Mouse (Mus musculus) lung, adult 2 months (tissue): ENCODE measurements around the gene Dlgap1. TPM values are rescaled to one million over a fixed set of nuclear protein-coding genes. Genes with fewer than 3 reads are reported as not detected.

Experiments used
- DNase-seq: peaks from one replicate; pipeline ENCODE4 v3.0.0; 2022
- H3K4me1 ChIP-seq: fragments of 200-500 bp; 2 replicates; pipeline ENCODE4 v1.6.1; 2011; ENCODE audit warnings: low read length; ENCODE audit not compliant: control insufficient read depth, insufficient read depth
- H3K4me3 ChIP-seq: fragments of 200-500 bp; replicated peaks from 2 replicates; pipeline ENCODE3; 2011; ENCODE audit warnings: low read depth, mild to moderate bottlenecking, control low read depth, low read length; ENCODE audit errors: extremely low read depth
- CTCF ChIP-seq: fragments of 200-500 bp; IDR thresholded peaks from 2 replicates; pipeline ENCODE4 v1.5.1; 2011; ENCODE audit warnings: mild to moderate bottlenecking, low read length, control low read depth; ENCODE audit not compliant: insufficient read depth
- POLR2A ChIP-seq: fragments of 200-500 bp; IDR thresholded peaks from 2 replicates; pipeline ENCODE4 v1.6.1; 2011; ENCODE audit warnings: low read depth, mild to moderate bottlenecking, control low read depth, low read length, borderline replicate concordance; ENCODE audit errors: extremely low read depth
- WGBS: fragments of 180-500 bp; shearing (Covaris S2); methylation state at CpG from one replicate; pipeline ENCODE4 v1.1.7; 2018; 5-methylcytosine and 5-hydroxymethylcytosine counted together
- polyA plus RNA-seq: library from polyadenylated mRNA; depleted of rRNA; stranded (reverse); fragments of >200 nt; gene quantifications from 2 replicates; pipeline ENCODE4 v1.2.3, GENCODE M21; 2012

Dlgap1 gene
- polyA plus RNA-seq, 1 experiment = 0.63 TPM

- no peak overlapping the region for H3K4me3 ChIP-seq
- DNase-seq = no peak
- WGBS = 70% methylated on average over 5 of the region's 5 CpGs
Observed at GRCm38 (mm10) chr17:70007607-70008006, 38.7 kb downstream of the Dlgap1 start.

GRCm38 (mm10) chr17:70016511-70016910, 47.6 kb downstream of the Dlgap1 start:
- no peak for TF ChIP-seq POLR2A
- TF ChIP-seq CTCF = no peak
- no peak for DNase-seq
- H3K4me1 ChIP-seq = no peaks in the 10 kb centered on the region
- 60% methylated on average over 7 of the region's 7 CpGs for WGBS
- H3K4me3 ChIP-seq = no peak overlapping the region

More at GRCm38 (mm10) chr17:70007607-70008006, 38.7 kb downstream of the Dlgap1 start:
- H3K4me1 ChIP-seq = no peaks in the 10 kb centered on the region
- TF ChIP-seq CTCF = no peak
- TF ChIP-seq POLR2A = no peak

GRCm38 (mm10) chr17:70020376-70020775, 51.5 kb downstream of the Dlgap1 start:
- WGBS = 54% methylated on average over 4 of the region's 4 CpGs
- TF ChIP-seq POLR2A (no peak), CTCF (no peak)
- H3K4me3 ChIP-seq = no peak overlapping the region
- no peaks in the 10 kb centered on the region for H3K4me1 ChIP-seq
- DNase-seq = no peak

GRCm38 (mm10) chr17:70022618-70023017, 53.7 kb downstream of the Dlgap1 start:
- 75% methylated on average over 2 of the region's 2 CpGs for WGBS
- Histone ChIP-seq H3K4me1 (no peaks in the 10 kb centered on the region), H3K4me3 (no peak overlapping the region)
- TF ChIP-seq POLR2A (no peak), CTCF (no peak)
- DNase-seq = no peak

- TF ChIP-seq CTCF (no peak), POLR2A (no peak)
- no peak for DNase-seq
- Histone ChIP-seq H3K4me1 (no peaks in the 10 kb centered on the region), H3K4me3 (no peak overlapping the region)
- WGBS = 38% methylated on average over 2 of the region's 2 CpGs
Observed at GRCm38 (mm10) chr17:70034862-70035261, 66.0 kb downstream of the Dlgap1 start.

- DNase-seq = no peak
- 67% methylated on average over 7 of the region's 7 CpGs for WGBS
- Histone ChIP-seq H3K4me3 (no peak overlapping the region), H3K4me1 (no peaks in the 10 kb centered on the region)
- TF ChIP-seq POLR2A (no peak), CTCF (no peak)
Observed at GRCm38 (mm10) chr17:70040751-70041430, 72.0 kb downstream of the Dlgap1 start.

- TF ChIP-seq POLR2A = no peak
- TF ChIP-seq CTCF = no peak
- 70% methylated on average over 6 of the region's 6 CpGs for WGBS
- no peak for DNase-seq
Observed at GRCm38 (mm10) chr17:70068281-70068680, 99.4 kb downstream of the Dlgap1 start.

GRCm38 (mm10) chr17:70072066-70072465, 103.2 kb downstream of the Dlgap1 start:
- no peaks in the 10 kb centered on the region for H3K4me1 ChIP-seq
- WGBS = 75% methylated on average over 2 of the region's 2 CpGs
- no peak overlapping the region for H3K4me3 ChIP-seq
- no peak for DNase-seq
- TF ChIP-seq CTCF = no peak
- TF ChIP-seq POLR2A = no peak

More at GRCm38 (mm10) chr17:70068281-70068680, 99.4 kb downstream of the Dlgap1 start:
- no peak overlapping the region for H3K4me3 ChIP-seq
- H3K4me1 ChIP-seq = no peaks in the 10 kb centered on the region

- no peak for DNase-seq
- no peak overlapping the region for H3K4me3 ChIP-seq
- WGBS = 85% methylated on average over 4 of the region's 4 CpGs
- no peak for TF ChIP-seq POLR2A
- no peak for TF ChIP-seq CTCF
- H3K4me1 ChIP-seq = no peaks in the 10 kb centered on the region
Observed at GRCm38 (mm10) chr17:70088220-70088619, 119.3 kb downstream of the Dlgap1 start.

- H3K4me3 ChIP-seq = no peak overlapping the region
- TF ChIP-seq POLR2A (no peak), CTCF (no peak)
- WGBS = 73% methylated on average over 2 of the region's 2 CpGs
- H3K4me1 ChIP-seq = no peaks in the 10 kb centered on the region
- DNase-seq = no peak
Observed at GRCm38 (mm10) chr17:70090737-70091136, 121.9 kb downstream of the Dlgap1 start.

GRCm38 (mm10) chr17:70129151-70129550, 160.3 kb downstream of the Dlgap1 start:
- no peaks in the 10 kb centered on the region for H3K4me1 ChIP-seq
- TF ChIP-seq POLR2A = no peak
- TF ChIP-seq CTCF = no peak
- WGBS = 61% methylated on average over 2 of the region's 2 CpGs

More at GRCm38 (mm10) chr17:70129151-70129550, 160.3 kb downstream of the Dlgap1 start:
- no peak overlapping the region for H3K4me3 ChIP-seq
- no peak for DNase-seq
